Mouse (Mus musculus): Measurements from ENCODE around the gene Efcab7. TPM values are rescaled to one million over a fixed set of nuclear protein-coding genes. Genes with fewer than 3 reads are reported as not detected.

Efcab7 gene
- polyA plus RNA-seq, 2 experiments, result 4.0 to 6.1 TPM

DNA sequence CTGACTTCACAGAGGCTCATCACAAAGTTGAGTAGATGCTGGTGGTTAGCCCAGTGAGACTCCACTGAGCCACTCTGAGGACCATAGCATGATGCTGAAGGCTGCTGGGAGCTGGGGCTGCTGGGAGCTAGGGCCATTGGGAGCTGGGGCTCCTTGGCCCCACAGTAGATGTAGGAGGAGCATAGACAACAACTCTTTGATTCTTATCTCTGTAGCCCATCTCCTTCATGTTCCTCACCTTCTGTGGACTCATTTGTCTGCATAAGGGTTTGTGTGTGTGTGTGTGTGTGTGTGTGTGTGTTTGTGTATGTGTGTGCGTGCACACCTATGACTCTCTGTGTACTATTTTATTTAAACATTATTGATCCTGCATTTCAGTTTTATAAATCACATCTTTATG lies 118.9 kb downstream of the Efcab7 start:
- Histone ChIP-seq H3K36me3 (replicated peaks; ENCODE audit: control insufficient read depth, insufficient read depth, low read depth) (no peaks in the 10 kb centered on the region), H3K4me2 (ENCODE audit: low read depth) (no peak overlapping the region), H3K27ac (no peak overlapping the region), H3K9me3 (ENCODE audit: control insufficient read depth, low read length) (no peaks in the 10 kb centered on the region), H3K4me3 (ENCODE audit: insufficient read depth in 1 of 2, low read depth in 2 of 2, low read length in 2 of 2) (no peak overlapping the region), H3K4me1 (replicated peaks; ENCODE audit: control insufficient read depth in 2 of 2, insufficient read depth in 2 of 2, low read length in 1 of 2) (no peaks in the 10 kb centered on the region), H3K9ac (replicated peaks) (no peak overlapping the region), H3K27me3 (ENCODE audit: control insufficient read depth, insufficient read depth, low read length) (no peaks in the 10 kb centered on the region)
- 76% methylated on average over 1 of the region's 1 CpGs for WGBS (ENCODE audit: insufficient replicate concordance)
- DNase-seq (ENCODE audit: low read depth in 3 of 3, low spot score in 3 of 3) (no peak), ATAC-seq (ENCODE audit: insufficient read depth) (no peak)
- no peak for TF ChIP-seq EP300 (IDR thresholded peaks at IDR 0.05; ENCODE audit: low read depth)
- TF ChIP-seq CTCF (IDR thresholded peaks at IDR 0.05; ENCODE audit: low read depth), result no peak

DNA sequence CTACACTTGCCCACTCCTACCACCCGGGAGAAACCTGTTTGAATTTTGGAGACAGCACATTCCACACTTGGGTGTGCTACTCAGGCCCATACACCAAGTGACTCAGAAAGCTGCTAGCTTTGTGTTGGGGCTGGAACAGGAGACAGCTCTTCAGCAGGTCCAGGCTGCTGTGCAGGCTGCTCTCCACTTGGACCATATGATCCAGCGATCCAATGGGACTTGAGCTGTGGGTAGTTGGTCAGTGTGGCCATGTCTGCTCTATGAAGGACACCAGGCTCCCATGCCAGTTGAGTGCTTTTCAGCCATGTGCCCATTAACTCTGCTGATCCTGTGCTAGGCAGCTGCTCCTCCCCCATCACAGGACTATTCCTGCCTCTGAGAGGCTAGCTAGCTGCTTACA lies 124.9 kb downstream of the Efcab7 start:
- Histone ChIP-seq H3K4me3 (ENCODE audit: insufficient read depth in 1 of 2, low read depth in 2 of 2, low read length in 2 of 2) (no peak overlapping the region), H3K4me1 (replicated peaks; ENCODE audit: control insufficient read depth in 2 of 2, insufficient read depth in 2 of 2, low read length in 1 of 2) (no peaks in the 10 kb centered on the region; a peak in 1 of 4 replicates), H3K4me2 (ENCODE audit: low read depth) (no peak overlapping the region), H3K27me3 (ENCODE audit: control insufficient read depth, insufficient read depth, low read length) (no peaks in the 10 kb centered on the region), H3K36me3 (replicated peaks; ENCODE audit: control insufficient read depth, insufficient read depth, low read depth) (no peaks in the 10 kb centered on the region), H3K27ac (no peak overlapping the region), H3K9ac (replicated peaks) (no peak overlapping the region), H3K9me3 (ENCODE audit: control insufficient read depth, low read length) (no peaks in the 10 kb centered on the region)
- no peak for TF ChIP-seq CTCF (IDR thresholded peaks at IDR 0.05; ENCODE audit: low read depth)
- TF ChIP-seq EP300 (IDR thresholded peaks at IDR 0.05; ENCODE audit: low read depth), result no peak
- WGBS (ENCODE audit: insufficient replicate concordance), result 65% methylated on average over 2 of the region's 2 CpGs
- DNase-seq (ENCODE audit: low read depth in 3 of 3, low spot score in 3 of 3) (no peak), ATAC-seq (ENCODE audit: insufficient read depth) (no peak)

DNA sequence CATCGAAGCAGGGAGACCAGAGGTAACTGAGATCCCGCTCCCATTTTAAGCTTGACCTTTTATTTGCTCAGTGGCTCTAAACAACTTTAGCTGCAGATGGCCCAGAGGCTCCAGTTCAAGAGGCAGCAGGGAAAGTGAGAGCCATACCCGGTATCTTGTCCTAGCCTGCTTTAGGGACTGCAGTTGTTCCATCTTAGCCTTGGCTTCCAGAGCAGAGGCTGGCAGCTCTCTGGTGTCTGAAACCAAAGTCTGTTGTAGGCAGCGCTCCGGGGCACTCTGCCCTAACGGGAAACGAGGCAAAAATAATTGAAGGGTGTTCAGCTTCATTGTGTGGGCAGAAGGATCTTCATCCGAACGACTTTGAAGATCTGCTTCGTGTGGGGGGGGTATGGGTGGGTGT lies 126.4 kb downstream of the Efcab7 start:
- ATAC-seq (ENCODE audit: insufficient read depth) (no peak), DNase-seq (ENCODE audit: low read depth in 3 of 3, low spot score in 3 of 3) (no peak)
- Histone ChIP-seq H3K27ac (no peak overlapping the region), H3K36me3 (replicated peaks; ENCODE audit: control insufficient read depth, insufficient read depth, low read depth) (no peaks in the 10 kb centered on the region), H3K27me3 (ENCODE audit: control insufficient read depth, insufficient read depth, low read length) (no peaks in the 10 kb centered on the region), H3K4me1 (replicated peaks; ENCODE audit: control insufficient read depth in 2 of 2, insufficient read depth in 2 of 2, low read length in 1 of 2) (no peaks in the 10 kb centered on the region; a peak in 1 of 4 replicates), H3K4me3 (ENCODE audit: insufficient read depth in 1 of 2, low read depth in 2 of 2, low read length in 2 of 2) (no peak overlapping the region), H3K4me2 (ENCODE audit: low read depth) (no peak overlapping the region), H3K9ac (replicated peaks) (no peak overlapping the region), H3K9me3 (ENCODE audit: control insufficient read depth, low read length) (no peaks in the 10 kb centered on the region)
- WGBS (ENCODE audit: insufficient replicate concordance), result 69% methylated on average over 10 of the region's 10 CpGs
- TF ChIP-seq EP300 (IDR thresholded peaks at IDR 0.05; ENCODE audit: low read depth) (no peak), CTCF (IDR thresholded peaks at IDR 0.05; ENCODE audit: low read depth) (no peak)

DNA sequence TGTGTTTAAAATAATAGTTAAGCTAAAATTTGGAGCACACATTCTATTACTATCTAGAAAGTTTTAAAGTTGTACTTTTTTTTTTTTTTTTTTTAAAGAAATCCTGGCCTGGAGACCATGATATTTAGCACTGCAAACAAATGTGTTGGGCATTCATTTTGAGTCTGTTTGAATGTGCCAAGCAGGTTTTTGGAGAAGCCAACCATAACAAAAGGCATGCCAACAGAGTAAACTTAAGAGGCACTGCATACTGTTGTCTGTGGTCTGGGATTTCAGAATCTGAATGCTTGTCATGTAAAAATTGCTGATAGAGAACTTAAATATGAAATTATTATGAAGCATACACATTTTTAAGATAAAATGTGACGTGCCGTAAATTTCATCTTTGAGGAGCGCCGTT lies 128.2 kb downstream of the Efcab7 start:
- no peaks in the 10 kb centered on the region; a peak in 1 of 4 replicates for H3K4me1 ChIP-seq (replicated peaks; ENCODE audit: control insufficient read depth in 2 of 2, insufficient read depth in 2 of 2, low read length in 1 of 2)
- no peak overlapping the region for H3K4me2 ChIP-seq (ENCODE audit: low read depth)
- DNase-seq (ENCODE audit: low read depth in 3 of 3, low spot score in 3 of 3), result no peak
- TF ChIP-seq CTCF (IDR thresholded peaks at IDR 0.05; ENCODE audit: low read depth), result no peak
- no peak for TF ChIP-seq EP300 (IDR thresholded peaks at IDR 0.05; ENCODE audit: low read depth)
- no peaks in the 10 kb centered on the region for H3K9me3 ChIP-seq (ENCODE audit: control insufficient read depth, low read length)
- H3K27me3 ChIP-seq (ENCODE audit: control insufficient read depth, insufficient read depth, low read length), result no peaks in the 10 kb centered on the region
- no peaks in the 10 kb centered on the region for H3K36me3 ChIP-seq (replicated peaks; ENCODE audit: control insufficient read depth, insufficient read depth, low read depth)
- no peak overlapping the region for H3K4me3 ChIP-seq (ENCODE audit: insufficient read depth in 1 of 2, low read depth in 2 of 2, low read length in 2 of 2)
- H3K9ac ChIP-seq (replicated peaks), result no peak overlapping the region
- 86% methylated on average over 4 of the region's 4 CpGs for WGBS (ENCODE audit: insufficient replicate concordance)
- H3K27ac ChIP-seq, result no peak overlapping the region
- ATAC-seq (ENCODE audit: insufficient read depth), result no peak

DNA sequence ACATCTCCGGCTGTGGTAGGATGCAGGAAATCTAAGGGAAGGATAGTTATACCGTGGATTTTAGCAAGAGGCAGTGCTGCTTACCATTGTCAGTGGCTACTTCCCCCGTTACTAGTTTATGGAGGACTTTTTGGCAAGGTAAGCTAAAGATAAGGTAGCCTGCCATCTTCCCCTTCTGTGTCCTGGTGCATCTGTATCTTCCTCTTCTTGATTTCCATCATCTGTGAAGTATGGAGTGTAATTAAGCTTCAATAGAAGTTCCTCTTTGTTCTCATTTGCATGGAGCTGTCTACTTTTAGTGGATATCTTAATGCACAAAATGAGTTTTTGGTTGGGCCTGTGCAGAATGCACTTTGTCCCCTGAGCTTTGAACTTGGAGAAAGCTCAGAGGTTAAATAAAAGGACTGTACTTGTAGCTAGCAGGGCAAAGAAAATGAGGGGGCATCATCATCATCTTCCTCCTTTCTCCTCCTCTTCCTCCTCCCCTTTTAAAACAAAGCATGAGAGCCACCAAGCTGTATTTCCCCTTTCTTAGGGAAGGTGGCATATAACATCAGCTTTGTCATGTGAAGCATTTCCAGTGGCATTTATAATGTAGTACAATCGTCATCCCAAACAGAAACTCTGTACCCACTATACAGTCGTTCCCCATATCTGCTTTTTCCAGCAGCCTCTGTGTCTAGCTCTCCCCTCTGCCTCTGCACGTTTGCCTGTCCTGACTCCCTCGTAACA lies 129.3 kb downstream of the Efcab7 start:
- H3K4me2 ChIP-seq (ENCODE audit: low read depth), result no peak overlapping the region
- H3K9ac ChIP-seq (replicated peaks), result no peak overlapping the region
- no peak for TF ChIP-seq CTCF (IDR thresholded peaks at IDR 0.05; ENCODE audit: low read depth)
- TF ChIP-seq EP300 (IDR thresholded peaks at IDR 0.05; ENCODE audit: low read depth), result no peak
- ATAC-seq (ENCODE audit: insufficient read depth) (no peak), DNase-seq (ENCODE audit: low read depth in 3 of 3, low spot score in 3 of 3) (no peak)
- H3K27ac ChIP-seq, result no peak overlapping the region
- no peaks in the 10 kb centered on the region for H3K36me3 ChIP-seq (replicated peaks; ENCODE audit: control insufficient read depth, insufficient read depth, low read depth)
- no peaks in the 10 kb centered on the region for H3K9me3 ChIP-seq (ENCODE audit: control insufficient read depth, low read length)
- H3K4me3 ChIP-seq (ENCODE audit: insufficient read depth in 1 of 2, low read depth in 2 of 2, low read length in 2 of 2), result no peak overlapping the region
- H3K27me3 ChIP-seq (ENCODE audit: control insufficient read depth, insufficient read depth, low read length), result no peaks in the 10 kb centered on the region
- H3K4me1 ChIP-seq (replicated peaks; ENCODE audit: control insufficient read depth in 2 of 2, insufficient read depth in 2 of 2, low read length in 1 of 2), result no peaks in the 10 kb centered on the region; a peak in 1 of 4 replicates
- WGBS (ENCODE audit: insufficient replicate concordance), result 41% methylated on average over 7 of the region's 7 CpGs

Measured in liver, embryonic 14.5 days (tissue).